Mouse (Mus musculus) left cerebral cortex, postnatal 4 days (tissue): ENCODE data around the gene Sema3e. TPM values are rescaled to one million over a fixed set of nuclear protein-coding genes. Genes with fewer than 3 reads are reported as not detected.

Experiments
- DNase-seq: peaks from one replicate; pipeline ENCODE4 v3.0.0-alpha.2; 2022
- intact Hi-C: fragments of 180-260 bp; cut with DNase I; formaldehyde crosslinking; loops from one replicate; pipeline ENCODE4 v1.15.1; 2025
- total RNA-seq, 2 experiments: library from RNA; stranded (reverse); gene quantifications; 2 replicates each; pipeline ENCODE4 v1.2.3; 2021

Sema3e gene
- total RNA-seq = 1 to 10 TPM; 7.0 to 7.4 TPM

DNA sequence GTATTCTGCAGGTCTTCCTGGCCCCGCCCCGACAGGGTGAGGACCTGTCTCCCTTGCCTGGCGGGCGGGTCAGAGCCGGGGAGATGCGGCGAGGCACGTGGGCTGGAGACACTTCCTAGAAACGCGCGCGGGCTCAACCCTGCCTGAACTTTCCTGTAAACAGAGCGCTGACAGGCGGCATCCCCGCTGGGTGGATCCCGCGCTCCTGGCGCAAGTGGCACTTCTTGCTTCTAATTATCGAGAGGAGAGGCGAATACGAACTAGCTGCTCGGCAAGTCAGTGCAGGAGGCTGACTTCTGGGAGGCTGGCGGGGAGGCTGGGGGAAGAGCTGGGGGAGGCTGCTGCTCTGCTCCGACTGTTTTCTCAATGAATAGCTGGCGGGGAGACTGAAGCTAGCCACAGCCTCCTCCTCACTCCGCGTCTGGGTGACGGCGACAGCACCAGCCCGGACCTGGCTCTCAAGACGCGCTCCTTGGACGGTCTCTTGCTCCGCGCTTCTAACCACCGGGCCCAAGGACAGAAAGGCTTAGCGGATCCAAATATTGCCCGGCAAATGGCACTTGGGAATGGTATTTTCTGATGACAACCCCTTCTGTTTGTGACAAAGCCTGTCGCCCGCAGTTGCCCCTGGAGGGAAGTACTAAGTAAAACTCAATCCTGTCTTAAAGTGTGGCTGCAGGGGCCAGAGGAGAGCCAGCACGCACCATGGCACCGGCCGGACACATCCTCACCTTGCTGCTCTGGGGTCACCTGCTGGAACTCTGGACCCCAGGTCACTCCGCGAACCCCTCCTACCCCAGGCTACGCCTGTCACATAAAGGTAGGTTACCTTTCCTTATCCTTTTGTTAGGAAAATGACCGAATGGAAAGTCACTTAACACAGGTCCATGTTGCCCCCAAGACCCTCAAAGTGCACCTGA is at the start of gene Sema3e:
Gene Sema3e (plus strand): TSS at position 72 of the 920 bp plus-strand sequence.
- intact Hi-C loops = loop anchor here (10.0 kb wide), 1 partner anchor 199 kb away; no protein-coding TSS in a partner anchor
- peak; percentile 31 for DNase-seq

DNA sequence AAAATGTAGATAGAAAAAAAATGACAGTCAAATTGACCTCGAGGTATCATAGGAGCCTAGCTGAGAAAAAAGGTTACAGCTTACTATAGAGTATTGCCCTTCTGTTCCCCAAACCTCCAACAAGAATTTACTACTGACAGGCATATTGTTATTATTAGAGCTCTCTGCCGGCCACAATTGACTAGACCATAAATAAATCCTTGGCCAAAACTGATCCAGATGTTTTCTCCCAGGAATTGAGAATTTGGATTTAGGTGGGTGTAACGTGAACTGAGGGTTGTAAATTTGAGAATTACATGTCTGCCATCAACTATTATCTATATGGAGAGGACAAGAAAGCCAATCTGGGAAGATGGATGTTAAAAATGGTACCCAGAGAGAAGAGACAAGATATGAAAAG is 47.5 kb upstream of the Sema3e start:
- intact Hi-C loops = no loop called here

DNA sequence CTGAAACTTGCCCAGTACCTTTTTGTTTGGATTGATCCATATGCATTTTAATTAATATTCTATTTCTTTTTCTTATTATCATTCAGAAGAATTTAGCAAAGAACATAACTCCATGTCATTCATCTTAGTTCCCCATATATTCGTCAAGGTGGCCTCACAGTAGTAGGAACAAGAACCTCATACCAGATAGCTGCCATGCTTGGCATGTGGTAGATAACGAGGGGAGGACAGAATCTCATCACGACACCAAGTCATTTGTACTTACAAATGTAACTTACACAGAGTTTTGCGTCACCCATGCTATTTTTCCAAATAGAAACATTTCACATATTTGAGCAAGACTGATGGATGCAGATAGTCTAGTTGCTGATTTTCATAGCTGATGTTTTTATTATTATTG is 45.9 kb upstream of the Sema3e start:
- DNase-seq = no peak
- intact Hi-C loops = no loop called here

More for the DNA sequence above, 47.5 kb upstream of the Sema3e start:
- DNase-seq = no peak

DNA sequence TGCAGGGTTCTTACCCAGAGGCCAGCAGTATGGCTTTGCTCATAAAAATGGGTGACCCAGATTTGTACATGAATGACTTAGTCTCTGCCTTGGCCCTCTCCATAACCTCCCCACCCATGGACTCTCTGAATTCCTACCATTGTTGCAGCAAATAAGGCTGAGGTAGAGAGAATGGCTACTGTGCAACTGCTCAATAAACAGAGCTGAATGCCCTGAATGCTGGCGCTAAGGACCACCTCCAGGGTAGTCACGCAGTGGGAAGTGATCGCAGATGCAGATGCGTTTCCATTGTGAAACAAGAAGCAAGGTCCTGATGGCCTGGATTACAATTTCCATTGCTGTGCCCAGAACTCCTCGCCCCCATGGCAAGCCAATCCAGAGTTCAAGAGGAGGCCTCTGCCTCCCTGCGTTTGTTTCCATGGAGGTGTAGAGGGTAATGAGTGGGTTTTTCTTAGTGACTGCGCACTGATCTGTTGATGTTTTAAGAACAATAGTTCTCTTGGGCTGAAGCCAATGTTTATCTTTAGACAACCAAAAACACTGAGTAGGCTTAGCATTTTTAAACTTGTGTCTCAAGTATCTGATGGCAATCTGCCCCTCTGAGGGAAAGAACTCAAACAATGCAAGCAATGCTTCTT is 42.5 kb upstream of the Sema3e start:
- no peak for DNase-seq
- intact Hi-C loops = no loop called here

DNA sequence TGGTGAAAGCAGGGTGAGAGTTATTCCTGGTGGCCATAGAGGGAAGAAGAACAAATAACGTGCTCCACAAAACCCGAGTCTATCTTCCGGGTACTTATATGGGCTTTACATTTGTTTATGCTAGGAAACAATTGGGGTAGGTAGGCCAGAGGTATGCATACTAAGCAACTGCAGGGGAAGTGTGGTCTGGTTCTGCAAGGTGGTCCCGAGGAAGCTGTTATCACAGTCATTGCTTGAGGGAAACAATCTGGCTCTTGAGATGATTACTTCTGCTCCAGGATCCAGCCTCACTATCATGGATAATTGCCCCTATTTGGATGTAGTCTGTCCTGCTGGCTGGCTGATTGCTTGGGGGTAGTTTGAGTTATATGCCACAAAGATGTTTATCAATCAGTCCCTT is 41.5 kb upstream of the Sema3e start:
- intact Hi-C loops = no loop called here
- no peak for DNase-seq

GRCm38 (mm10) chr5:13985669-13986068 is 39.4 kb upstream of the Sema3e start:
- intact Hi-C loops = no loop called here
- no peak for DNase-seq

- intact Hi-C loops = no loop called here
- no peak for DNase-seq
These were observed 38.0 kb upstream of the Sema3e start for GRCm38 (mm10) chr5:13987123-13987522.

DNA sequence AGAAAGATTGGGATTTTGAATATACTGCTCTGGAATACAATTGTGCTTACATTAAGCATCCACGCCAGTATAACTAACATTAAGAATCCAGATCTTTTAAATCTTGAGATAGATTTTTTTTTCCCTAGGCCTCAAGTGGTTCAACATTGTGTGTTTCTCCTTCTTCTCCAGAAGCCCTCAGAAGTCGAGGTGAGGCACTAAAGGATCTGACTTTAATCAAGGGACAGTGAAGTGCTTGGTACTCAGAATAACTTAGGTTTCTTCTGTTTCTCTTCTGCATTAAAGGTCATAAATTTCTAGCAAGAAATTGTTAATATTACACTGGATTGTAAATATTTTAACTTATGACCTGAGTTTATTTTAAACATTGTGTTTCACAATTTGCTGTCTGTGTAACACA is 37.1 kb upstream of the Sema3e start:
- DNase-seq = no peak
- intact Hi-C loops = no loop called here

GRCm38 (mm10) chr5:13992734-13993396 is 32.2 kb upstream of the Sema3e start:
- DNase-seq = no peak
- intact Hi-C loops = no loop called here

GRCm38 (mm10) chr5:14028341-14028740 is 3.3 kb downstream of the Sema3e start:
- no peak for DNase-seq
- intact Hi-C loops = loop anchor here (10.0 kb wide), 1 partner anchor 196 kb away; no protein-coding TSS in a partner anchor

DNA sequence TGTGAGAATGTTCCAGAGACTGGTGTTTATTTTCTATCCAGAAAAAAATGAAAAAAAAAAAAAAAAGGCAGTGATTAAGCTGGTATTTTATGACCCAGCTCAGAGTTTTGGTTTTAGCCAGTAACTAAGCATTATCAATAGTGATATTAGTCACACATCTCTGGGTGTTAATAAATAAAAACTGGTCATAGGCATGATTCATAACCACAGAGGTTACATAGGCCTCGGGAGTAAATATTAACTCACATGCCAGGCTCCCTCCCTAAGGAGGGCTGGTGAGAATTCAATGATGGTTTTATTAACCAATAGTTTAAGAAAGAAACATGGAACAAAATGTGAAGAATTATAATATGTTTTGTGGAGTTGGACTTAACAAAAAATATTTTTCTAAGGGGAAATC is 5.7 kb downstream of the Sema3e start:
- DNase-seq = no peak
- intact Hi-C loops = no loop called here

DNA sequence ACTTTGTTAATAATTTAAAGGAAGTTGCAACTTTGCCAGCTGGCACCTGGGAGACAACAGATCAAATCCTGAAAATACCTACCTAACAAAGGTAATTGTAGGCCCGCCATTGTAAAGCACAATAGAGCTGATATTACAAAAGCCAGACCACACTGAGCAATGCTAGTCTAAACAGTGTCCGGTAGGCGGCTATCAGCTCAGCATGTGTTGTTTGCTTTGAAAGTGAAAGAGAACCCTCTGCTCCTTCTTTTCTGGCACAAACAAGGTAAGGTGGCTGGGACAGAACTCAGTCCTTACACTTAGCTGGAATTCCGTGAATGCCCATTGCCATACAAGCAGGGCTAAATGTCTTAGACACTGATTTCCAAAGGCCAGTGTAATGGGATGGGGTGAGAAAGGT is 7.0 kb downstream of the Sema3e start:
- DNase-seq = no peak
- intact Hi-C loops = no loop called here

DNA sequence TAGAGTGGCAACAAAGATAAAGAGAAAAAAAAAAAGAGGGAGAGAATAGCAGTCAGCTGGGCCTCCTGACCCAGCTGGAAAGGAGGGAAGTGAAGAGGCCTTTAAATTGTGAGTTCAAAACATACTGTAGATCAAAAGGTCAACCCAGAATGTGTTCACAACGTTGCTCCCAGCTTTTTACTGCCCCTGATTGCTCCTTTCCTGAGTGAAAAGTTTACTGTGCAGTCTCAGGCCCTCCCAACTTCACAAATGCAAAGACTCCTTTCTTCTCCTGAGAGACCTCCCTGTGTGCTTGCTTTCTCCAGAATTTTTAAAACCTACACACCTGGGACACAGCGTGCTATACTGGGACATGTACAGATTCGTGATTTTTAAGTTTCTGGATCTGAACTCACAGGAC is 8.2 kb downstream of the Sema3e start:
- intact Hi-C loops = no loop called here
- DNase-seq = no peak

DNA sequence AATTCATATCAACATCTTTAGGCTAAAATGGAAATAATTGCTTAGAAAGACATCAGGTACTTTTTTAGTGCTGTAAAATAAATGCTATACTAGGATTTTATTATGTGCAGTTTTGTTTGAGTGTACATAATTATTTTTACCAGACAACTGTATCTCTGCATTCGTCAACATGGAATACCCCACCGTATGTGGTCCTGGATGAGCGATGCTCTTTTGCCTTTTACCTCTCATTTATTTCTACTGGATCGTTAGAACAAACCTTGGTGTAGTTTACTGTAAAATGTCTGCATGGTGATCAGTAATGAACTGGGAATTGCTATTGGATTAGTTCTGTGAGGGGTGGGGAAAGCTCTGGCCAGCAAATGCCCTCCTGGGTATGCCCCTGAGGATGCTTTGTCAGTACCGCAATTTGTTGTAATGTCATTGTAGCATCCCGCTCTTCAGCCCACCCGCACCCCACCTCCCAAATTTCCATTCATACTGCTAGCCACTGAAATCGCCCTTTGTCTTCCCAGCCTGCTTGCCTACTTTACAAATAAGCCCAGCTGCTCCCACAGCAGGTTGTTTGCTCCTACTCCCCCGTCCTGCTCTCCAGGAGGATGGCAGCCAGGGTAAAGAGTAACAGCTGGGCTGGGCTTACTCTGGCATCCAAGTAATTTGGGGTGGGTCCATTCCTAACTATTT is 13.9 kb downstream of the Sema3e start:
- intact Hi-C loops = no loop called here
- DNase-seq = peak; percentile 51

DNA sequence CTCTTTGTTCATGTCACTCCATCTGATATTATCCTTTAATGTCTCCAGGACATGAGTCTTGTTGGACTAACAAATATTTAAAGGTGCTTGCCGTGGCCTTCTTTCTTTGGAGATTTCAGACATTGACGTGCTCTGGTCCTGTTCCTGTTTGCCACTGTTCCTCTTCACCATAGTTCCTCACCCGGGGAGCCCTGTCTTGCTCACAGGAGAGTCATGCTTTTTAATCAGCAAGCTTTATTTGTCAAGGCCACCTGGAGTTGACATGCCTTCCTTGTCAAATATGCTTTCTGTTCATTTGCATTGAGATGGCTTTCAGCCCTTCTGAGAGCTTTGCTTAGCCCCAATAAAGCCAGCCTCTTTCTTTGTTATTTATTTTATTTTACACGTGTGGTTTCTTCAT is 15.1 kb downstream of the Sema3e start:
- DNase-seq = no peak
- intact Hi-C loops = no loop called here

- intact Hi-C loops = no loop called here
- no peak for DNase-seq
These were observed 18.0 kb downstream of the Sema3e start for GRCm38 (mm10) chr5:14043116-14043515.

DNA sequence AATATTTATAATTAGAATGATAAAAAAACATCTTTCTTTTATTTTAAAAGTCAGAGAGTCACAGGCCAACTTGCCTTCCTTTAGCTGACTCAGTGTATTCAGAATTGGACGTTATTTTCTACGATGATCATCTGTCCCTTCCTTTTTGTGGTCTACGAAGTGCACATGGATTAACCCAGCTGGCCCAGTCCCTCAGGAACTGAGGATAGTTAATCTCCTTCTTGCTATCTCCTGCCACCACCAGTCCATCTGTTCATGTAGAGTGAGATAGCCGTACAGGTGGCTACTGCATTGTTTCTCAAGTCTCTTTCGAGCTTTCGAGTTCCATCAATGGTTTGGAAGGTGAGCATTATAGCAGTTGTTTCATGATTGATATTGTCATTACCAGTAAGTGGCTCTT is 18.9 kb downstream of the Sema3e start:
- intact Hi-C loops = no loop called here
- no peak for DNase-seq

- intact Hi-C loops = no loop called here
- DNase-seq = no peak
These were observed 23.6 kb downstream of the Sema3e start for GRCm38 (mm10) chr5:14048660-14049059.

- no peak for DNase-seq
- intact Hi-C loops = no loop called here
These were observed 29.4 kb downstream of the Sema3e start for GRCm38 (mm10) chr5:14054472-14054871.

- intact Hi-C loops = no loop called here
- DNase-seq = no peak
These were observed 34.9 kb downstream of the Sema3e start for GRCm38 (mm10) chr5:14059895-14060553.
